Mouse (Mus musculus): Measurements from ENCODE around the gene Hnrnpl.

- TF ChIP-seq POLR2A (IDR thresholded peaks at IDR 0.05; ENCODE audit: low read depth, low read length) (no peak), USF1 (IDR thresholded peaks at IDR 0.05; ENCODE audit: low read depth, low read length) (no peak), HCFC1 (IDR thresholded peaks at IDR 0.05; ENCODE audit: low read depth, low read length) (no peak), MAFK (IDR thresholded peaks at IDR 0.05; ENCODE audit: insufficient replicate concordance, low read length) (no peak), TCF12 (IDR thresholded peaks at IDR 0.05; ENCODE audit: low read depth, low read length) (no peak), USF2 (conservative IDR thresholded peaks at IDR 0.05; ENCODE audit: low read depth, low read length) (no peak), IRF4 (IDR thresholded peaks at IDR 0.05; ENCODE audit: low read depth, low read length) (no peak), CTCF (conservative IDR thresholded peaks at IDR 0.05 in 1 of 2, IDR thresholded peaks at IDR 0.05 in 1 of 2; ENCODE audit: low read depth in 2 of 2, low read length in 2 of 2) (no peak), E2F4 (IDR thresholded peaks at IDR 0.05; ENCODE audit: insufficient replicate concordance, low read depth, low read length) (no peak), BHLHE40 (IDR thresholded peaks at IDR 0.05; ENCODE audit: low read depth, low read length) (no peak), RCOR1 (conservative IDR thresholded peaks at IDR 0.05; ENCODE audit: low read depth, low read length) (no peak), SMC3 (IDR thresholded peaks at IDR 0.05; ENCODE audit: low read depth, low read length) (no peak), EP300 (IDR thresholded peaks at IDR 0.05; ENCODE audit: low read length) (no peak)
Observed at GRCm38 (mm10) chr7:28770309-28770708, 38.0 kb upstream of the Hnrnpl start.

Measured in CH12.LX (cell line).